Mouse (Mus musculus) c-Kit-negative CD71-positive TER-119-positive erythroid progenitor cells, embryonic 14.5 days (primary cell): Measurements from ENCODE around the gene Vmn1r202.
"Not testable (repeated sequence)": the region's sequence is repeated elsewhere in the genome, so short reads cannot be mapped to it uniquely, and the experiment has no call there.

Source experiments
- DNase-seq: peaks from one replicate; pipeline ENCODE4 v3.0.0-alpha.2; 2013; ENCODE audit warnings: low read depth, low spot score

The Vmn1r202 gene

DNA sequence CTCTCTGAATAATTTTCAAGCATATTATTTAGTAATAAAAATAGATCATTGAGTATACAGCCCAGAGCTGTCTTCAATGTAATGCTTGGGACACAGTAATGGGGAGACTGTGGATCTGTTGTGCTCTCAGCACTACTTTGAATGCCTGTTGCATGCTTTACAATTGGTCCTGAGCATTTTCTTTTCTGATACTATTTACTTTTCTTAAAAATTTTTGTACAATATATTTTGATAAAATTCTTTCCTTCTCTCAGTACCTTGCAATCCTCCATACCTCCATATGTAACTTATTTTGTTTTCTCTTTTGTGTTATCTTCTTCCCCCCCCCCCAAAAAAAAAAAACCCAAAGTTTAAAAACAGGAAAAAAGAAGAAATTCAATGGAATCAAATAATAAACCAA is at the start of gene Vmn1r202:
Gene Vmn1r202, minus strand, starts transcription at position 101 of the 400 bp plus-strand sequence.
- DNase-seq = no peak

GRCm38 (mm10) chr13:22552898-22553297 is 47.7 kb upstream of the Vmn1r202 start, which contains the start of gene Vmn1r204:
TSS of gene Vmn1r204 (plus strand) at chr13:22553198.
- DNase-seq = not testable (repeated sequence)

DNA sequence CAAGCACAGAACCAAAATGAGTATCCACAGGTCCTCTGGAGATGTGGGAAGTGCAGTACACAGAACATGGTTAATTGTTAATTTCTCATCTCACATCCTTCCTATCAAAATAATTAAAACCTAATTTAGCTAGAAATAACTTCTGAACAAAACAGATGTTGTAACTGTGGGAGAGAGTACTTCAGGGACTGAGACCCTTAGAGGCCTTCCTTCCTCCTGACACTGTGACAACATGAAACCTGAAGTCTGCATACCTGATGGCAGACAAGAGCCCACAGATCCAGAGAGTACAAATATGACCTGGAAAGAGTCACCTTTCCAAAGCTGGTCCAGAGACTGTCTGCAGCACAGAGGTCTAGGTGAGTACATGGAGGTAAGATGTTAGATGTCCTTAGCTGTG is 12.6 kb upstream of the Vmn1r202 start, which contains the start of gene Vmn1r203:
Gene Vmn1r203, plus strand, starts transcription at position 301 of the 400 bp plus-strand sequence.
- no peak for DNase-seq

- no peak for DNase-seq
Measured at GRCm38 (mm10) chr13:22502431-22502830, 2.8 kb downstream of the Vmn1r202 start.

DNA sequence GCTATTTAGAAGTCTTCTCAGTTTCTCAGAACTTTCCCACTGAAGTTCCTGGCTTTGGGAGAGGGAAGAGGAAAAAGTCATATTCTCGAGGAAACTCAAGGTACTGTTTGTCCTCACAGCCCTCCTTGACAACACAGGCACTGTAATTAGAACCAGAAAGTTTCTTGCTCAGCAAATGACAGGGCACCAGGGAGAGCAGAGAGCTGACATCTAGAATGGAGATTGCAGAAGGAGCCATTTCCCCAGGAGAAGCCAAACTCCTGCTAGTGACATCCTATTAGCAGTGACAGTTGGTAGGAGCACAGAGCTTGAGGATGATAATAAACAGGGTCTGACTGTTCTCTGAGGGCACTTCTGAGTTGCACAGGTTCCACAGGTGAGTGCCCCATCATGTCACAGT is 33.6 kb downstream of the Vmn1r202 start, which contains the start of gene Vmn1r201:
Gene Vmn1r201, plus strand, starts transcription at position 301 of the 400 bp plus-strand sequence.
- DNase-seq = no peak

DNA sequence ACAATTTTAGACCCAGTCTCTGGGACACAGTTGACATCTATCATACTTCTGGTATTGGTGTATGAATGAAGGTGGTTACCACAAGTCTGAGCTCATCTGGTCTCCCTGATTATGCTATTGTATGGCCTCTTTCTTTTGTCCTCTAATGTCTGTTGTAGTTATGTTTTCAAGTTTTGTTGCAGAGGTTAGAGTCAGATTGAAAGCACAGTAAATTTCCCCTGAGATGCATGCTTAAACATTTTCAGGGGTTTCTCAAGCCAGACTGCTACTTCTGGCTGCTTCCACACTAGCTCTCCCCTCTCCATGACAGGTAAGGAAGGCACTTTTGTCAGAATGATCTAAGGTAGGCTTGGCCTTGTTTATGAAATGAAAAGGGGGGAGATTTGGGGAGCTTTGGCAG is 50.0 kb downstream of the Vmn1r202 start:
- no peak for DNase-seq
